Mouse (Mus musculus): ENCODE results near the gene Rnf167.

Rnf167 gene

DNA sequence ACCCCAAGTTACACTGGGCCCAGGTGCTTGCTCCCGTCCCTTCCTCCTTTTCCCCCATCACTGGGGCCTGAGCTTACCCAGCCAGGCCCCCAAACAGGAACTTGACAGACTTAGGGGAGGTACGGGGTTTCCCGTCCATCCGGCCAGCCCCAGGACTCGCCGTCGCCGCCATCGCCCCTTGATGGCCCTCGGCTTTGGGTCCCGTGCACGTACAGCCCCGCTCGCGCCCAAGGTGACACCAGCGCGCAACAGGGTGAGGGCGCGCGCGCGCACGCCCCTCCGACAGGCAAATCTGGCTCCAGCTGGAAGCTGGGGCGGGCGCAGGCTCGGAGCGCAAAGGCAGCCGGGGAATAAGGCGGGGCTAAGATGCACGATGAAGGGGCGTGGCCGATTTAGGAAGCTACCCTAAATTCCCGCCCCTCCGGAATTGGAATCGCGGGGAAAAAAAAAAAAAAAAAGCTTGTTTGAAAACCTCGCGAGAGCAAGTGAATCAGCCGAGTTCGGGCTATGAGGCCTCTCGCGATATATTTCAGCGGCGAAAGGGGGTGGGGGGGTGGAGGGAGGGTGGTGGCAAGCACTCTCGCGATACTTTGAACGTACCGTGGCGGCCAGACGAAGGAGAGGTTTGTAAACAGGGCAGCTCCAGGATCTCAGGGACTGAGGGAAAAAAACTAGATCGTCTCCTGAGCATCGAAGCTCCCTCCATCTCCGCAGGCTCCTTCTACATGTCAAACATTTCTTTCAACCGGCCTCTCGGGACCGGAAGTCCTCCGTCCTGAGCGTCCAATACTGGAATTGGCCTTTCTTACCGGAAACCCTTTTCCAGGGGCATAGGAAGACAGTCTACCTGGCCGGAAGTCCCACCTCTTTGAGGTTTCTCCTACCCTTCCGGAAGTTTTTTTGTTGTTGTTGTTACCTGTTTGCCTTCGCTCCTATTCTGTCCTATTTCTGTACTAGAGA, at the start of gene Rnf167, which contains the start of gene Slc25a11:
Gene Rnf167, plus strand, starts transcription at position 545 of the 960 bp plus-strand sequence.
Gene Slc25a11, minus strand, starts transcription at position 789 of the 960 bp plus-strand sequence.
- peak; percentile 94 for DNase-seq (ENCODE audit: extremely low read depth, low read depth)

DNA sequence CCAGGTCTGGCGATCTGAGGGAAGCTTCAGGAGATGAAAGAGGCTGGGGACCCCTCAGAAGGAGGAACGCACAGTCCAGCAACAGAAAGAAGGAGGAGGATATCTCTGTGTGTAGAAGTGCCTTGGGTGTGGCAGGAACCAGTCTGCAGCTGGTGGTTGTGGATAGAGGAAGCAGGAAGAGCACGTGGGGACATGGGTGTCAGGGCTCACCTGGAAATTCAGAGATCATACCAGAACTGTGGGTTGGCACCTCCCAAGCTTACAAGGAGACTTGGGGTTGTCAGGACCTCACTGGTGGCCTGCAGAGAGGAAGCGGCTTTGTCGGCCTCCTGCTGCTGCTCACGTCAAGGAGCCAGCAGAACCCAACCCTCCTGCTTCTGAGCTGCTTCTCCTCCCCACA, 49.7 kb upstream of the Rnf167 start:
- peak; percentile 82 for DNase-seq (ENCODE audit: extremely low read depth, low read depth)

GRCm38 (mm10) chr11:70598451-70598953, 48.5 kb upstream of the Rnf167 start:
- no peak for DNase-seq (ENCODE audit: extremely low read depth, low read depth)

DNA sequence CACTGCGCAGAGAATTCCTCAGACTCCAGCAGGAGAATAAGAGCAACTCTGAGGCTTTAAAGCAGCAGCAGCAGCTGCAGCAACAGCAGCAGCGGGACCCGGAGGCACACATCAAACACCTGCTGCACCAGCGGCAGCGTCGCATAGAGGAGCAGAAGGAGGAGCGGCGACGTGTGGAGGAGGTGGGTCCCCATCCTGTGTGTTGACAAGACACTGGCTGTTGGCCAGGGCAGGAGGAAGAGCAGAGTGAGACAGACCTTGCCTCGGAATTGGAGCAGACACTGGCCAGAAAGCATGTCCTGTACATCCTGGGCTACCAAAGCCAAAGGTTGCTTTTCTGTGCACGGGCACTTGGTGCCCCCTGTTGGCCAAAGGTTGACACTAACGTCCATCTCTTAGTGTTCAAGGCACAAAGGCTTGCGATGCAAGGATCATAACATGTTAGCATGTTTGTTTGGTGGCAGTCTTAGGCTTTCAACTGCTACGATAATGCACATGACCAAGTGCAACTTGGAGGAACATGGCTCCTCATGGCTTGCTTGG, 41.9 kb upstream of the Rnf167 start:
- DNase-seq (ENCODE audit: extremely low read depth, low read depth): no peak

GRCm38 (mm10) chr11:70606717-70607116, 40.3 kb upstream of the Rnf167 start:
- DNase-seq (ENCODE audit: extremely low read depth, low read depth): no peak

- no peak for DNase-seq (ENCODE audit: extremely low read depth, low read depth)
Measured at GRCm38 (mm10) chr11:70607611-70608010, 39.4 kb upstream of the Rnf167 start.

- DNase-seq (ENCODE audit: extremely low read depth, low read depth): no peak
Measured at GRCm38 (mm10) chr11:70608381-70609066, 38.5 kb upstream of the Rnf167 start.

- no peak for DNase-seq (ENCODE audit: extremely low read depth, low read depth)
Measured at GRCm38 (mm10) chr11:70610752-70611151, 36.3 kb upstream of the Rnf167 start.

- DNase-seq (ENCODE audit: extremely low read depth, low read depth): no peak
Measured at GRCm38 (mm10) chr11:70612505-70612904, 34.5 kb upstream of the Rnf167 start.

DNA sequence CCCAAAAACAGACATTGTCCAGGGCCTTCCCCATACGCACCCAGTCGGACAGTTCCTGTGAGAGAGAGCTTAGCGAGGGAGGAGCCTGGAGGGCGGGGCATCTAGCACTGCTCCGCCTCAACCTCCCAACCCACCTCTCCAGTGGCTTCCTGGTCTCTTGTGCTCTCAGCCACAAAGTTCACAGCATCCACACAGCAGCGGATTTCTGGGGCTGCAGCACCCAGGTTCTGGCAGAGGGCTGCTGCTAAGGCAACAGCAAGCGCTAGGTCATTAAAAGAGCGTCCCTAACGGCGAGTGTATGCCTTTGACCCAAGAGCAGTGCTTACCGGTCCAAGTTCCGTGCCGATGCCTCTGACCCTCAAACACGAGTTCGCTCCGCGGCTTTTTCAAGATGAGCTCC, 32.0 kb upstream of the Rnf167 start:
- no peak for DNase-seq (ENCODE audit: extremely low read depth, low read depth)

DNA sequence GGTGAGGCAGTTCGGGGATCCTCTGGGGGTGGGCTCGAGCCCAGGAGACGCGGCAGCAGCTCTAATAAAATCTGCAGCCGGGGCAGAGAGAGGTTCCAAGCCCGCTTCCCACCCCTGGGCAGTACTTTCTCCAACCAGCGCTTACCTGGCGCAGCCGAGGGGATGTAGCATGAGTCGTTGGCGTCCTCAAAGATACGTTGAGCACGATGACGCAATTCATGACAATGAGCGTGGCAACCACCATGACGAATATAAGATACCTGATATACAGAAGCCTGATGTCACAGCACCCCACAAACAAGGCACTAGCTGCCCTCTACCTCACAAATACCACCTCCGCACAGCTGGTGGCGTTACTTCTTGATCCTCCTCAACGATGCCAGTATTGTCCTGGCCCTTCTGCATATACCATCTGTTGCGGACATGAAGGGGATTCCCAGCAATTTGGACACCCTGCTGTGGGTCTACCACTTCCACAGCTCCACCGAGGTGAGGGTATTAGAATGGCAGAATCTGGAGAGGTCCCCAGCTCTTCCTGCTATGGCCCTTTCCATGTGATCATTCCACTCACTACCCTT, 31.4 kb upstream of the Rnf167 start, which contains the start of gene 4930544D05Rik:
Gene 4930544D05Rik, plus strand, starts transcription at position 333 of the 578 bp plus-strand sequence.
- no peak for DNase-seq (ENCODE audit: extremely low read depth, low read depth)

GRCm38 (mm10) chr11:70619101-70619500, 27.9 kb upstream of the Rnf167 start, which contains the start of gene Chrne:
Chrne (minus strand) TSS chr11:70619216.
- DNase-seq (ENCODE audit: extremely low read depth, low read depth): no peak

DNA sequence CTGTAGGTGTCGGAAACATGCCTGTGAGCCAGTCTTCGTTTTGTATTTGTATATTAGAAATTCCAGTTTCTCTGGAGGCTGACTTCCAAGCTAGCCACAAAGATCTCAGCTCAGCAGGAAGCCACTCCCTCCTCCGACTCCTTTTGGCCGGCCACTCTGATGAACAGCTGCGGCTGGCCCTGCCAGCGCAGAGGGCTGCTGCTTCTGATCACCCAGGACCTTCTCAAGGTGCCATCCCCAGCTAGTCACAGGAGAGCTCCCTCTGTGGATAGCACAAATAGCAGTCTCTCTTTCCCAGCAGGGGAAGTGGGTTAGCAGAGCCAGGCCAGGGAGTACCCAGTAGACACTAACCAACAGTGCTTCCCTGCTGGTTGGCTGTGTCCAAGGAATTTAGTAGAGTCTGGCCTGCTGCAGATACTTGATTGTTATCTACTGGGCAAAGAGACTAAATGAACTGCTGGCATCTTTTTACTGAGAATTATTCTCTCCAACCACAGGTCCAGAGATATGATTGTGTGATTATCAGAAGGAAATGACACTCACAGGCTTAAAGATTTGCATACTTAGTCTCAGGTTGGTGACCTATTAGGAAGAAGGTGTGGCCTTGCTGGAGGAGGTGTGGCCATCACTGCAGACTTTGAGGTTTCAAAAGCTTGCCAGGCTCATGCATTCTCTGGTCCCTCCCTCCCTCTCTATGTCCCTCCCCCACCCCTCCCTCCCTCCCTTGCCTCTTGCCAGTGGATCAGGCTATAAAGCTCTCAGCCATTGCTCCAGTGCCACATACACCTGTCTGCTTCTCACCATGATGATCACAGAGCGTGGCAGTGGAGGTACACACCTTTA, 24.8 kb upstream of the Rnf167 start:
- peak; percentile 62 for DNase-seq (ENCODE audit: extremely low read depth, low read depth)

DNA sequence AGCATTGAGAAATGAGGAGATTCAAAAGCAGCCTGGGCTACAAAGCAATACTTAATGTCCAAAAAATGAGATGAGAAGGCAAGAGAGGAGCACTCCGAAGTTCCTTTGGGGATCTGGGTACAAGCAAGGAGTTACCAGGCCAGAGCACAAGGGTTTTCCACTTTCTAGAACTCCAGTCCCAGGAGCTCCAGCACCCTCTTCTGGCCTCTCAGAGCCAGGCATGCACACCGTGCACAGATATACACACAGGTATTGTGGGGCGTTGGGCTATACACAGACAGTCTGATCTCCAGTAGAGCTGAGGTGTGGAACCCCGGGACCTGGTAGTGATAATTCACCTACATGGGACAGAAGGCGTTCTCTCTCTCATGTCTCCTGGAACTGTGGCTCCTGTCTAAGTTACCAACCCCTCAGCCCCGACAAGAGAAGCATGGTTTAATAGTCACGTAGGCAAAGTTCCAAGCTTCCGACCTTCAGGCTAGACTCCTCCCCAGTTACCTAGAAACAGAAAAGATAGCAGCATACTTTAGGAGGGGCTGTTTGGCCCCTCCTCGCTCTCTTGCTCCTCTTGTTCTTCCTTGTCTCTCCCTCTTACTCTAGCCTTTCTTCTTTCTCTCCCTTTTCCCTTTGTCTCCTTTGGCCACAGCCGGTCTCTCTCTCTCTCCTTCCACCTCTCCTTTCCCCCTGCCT, 23.8 kb upstream of the Rnf167 start:
- DNase-seq (ENCODE audit: extremely low read depth, low read depth): peak; percentile 70

- no peak for DNase-seq (ENCODE audit: extremely low read depth, low read depth)
Measured at GRCm38 (mm10) chr11:70625473-70625872, 21.6 kb upstream of the Rnf167 start.

GRCm38 (mm10) chr11:70626877-70627276, 20.2 kb upstream of the Rnf167 start:
- no peak for DNase-seq (ENCODE audit: extremely low read depth, low read depth)

DNA sequence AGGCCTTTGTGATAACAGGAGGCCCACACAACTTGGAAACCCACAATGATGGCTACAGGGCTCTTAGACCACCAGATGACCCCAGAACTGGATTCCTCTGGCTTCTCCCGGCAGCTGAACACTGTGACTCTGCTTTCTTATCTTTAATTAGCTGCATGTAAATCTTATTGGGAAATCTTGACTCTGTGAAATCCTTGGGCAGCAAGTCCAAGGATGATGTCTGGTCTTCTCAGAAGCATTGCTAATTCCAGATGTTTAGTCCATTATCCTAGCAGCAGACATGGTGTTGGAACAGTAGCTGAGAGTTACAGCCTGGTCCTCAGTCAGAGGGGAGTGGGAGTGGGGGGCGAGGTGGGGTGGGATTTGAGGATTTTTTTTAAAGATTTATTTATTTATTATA, 18.6 kb upstream of the Rnf167 start:
- DNase-seq (ENCODE audit: extremely low read depth, low read depth): no peak

- peak; percentile 65 for DNase-seq (ENCODE audit: extremely low read depth, low read depth)
Measured at GRCm38 (mm10) chr11:70629557-70629956, 17.5 kb upstream of the Rnf167 start.

DNA sequence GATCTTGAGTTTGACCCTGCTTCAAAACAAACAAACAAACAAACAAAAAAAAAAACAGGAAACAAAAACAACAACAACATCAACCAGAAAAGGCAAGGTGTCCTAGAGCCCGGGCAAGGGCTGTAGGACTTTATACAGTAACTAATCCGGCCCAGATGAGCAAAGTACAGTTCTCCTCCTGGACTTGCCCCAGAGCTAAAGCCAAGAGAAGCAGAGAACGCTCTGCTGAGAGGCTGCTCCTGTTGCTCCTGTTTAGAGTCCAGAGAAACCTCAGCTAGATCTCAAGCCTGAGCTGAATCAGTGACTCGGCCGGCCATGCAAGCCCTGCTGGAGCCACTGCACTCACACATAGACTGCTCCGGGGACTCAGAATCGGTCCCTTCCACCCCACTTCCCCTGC, 16.9 kb upstream of the Rnf167 start:
- DNase-seq (ENCODE audit: extremely low read depth, low read depth): no peak

- no peak for DNase-seq (ENCODE audit: extremely low read depth, low read depth)
Measured at GRCm38 (mm10) chr11:70635601-70636000, 11.4 kb upstream of the Rnf167 start.
